Mouse (Mus musculus) splenic B cell, adult 2 months (primary cell): ENCODE results near the gene Rgl1.

Experiments
- DNase-seq: peaks from one replicate; pipeline ENCODE4 v3.0.0-alpha.2; 2011; ENCODE audit warnings: low read depth, low spot score
- H3K27me3 ChIP-seq: 2 replicates; pipeline ENCODE4 v1.6.1; 2012; ENCODE audit warnings: mild to moderate bottlenecking, low read length, moderate library complexity, mixed read lengths; ENCODE audit not compliant: control insufficient read depth, poor library complexity, insufficient read depth, severe bottlenecking
- H3K36me3 ChIP-seq: 2 replicates; pipeline ENCODE4 v1.6.1; 2012; ENCODE audit warnings: mild to moderate bottlenecking, low read length, moderate library complexity, mixed read lengths; ENCODE audit not compliant: control insufficient read depth, poor library complexity, insufficient read depth, severe bottlenecking

The Rgl1 gene

GRCm38 (mm10) chr1:152750312-152750965 is 15.7 kb downstream of the Rgl1 start, which contains the start of gene Apobec4:
Apobec4 (plus strand) TSS chr1:152750551.
- no peaks in the 10 kb centered on the region for H3K36me3 ChIP-seq
- no peaks in the 10 kb centered on the region for H3K27me3 ChIP-seq
- DNase-seq = no peak

GRCm38 (mm10) chr1:152749276-152749675 is 16.9 kb downstream of the Rgl1 start:
- peak; percentile 35 for DNase-seq
- Histone ChIP-seq H3K27me3 (no peaks in the 10 kb centered on the region), H3K36me3 (no peaks in the 10 kb centered on the region)

GRCm38 (mm10) chr1:152746426-152746825 is 19.7 kb downstream of the Rgl1 start:
- peak; percentile 77 for DNase-seq
- H3K36me3 ChIP-seq = no peaks in the 10 kb centered on the region
- H3K27me3 ChIP-seq = no peaks in the 10 kb centered on the region

- DNase-seq = no peak
- H3K36me3 ChIP-seq = no peaks in the 10 kb centered on the region
- no peaks in the 10 kb centered on the region for H3K27me3 ChIP-seq
These were observed 22.9 kb downstream of the Rgl1 start for GRCm38 (mm10) chr1:152743095-152743826.

- no peak for DNase-seq
- H3K27me3 ChIP-seq = no peaks in the 10 kb centered on the region
These were observed 26.8 kb downstream of the Rgl1 start for GRCm38 (mm10) chr1:152739374-152739773.

GRCm38 (mm10) chr1:152738793-152739192 is 27.4 kb downstream of the Rgl1 start:
- Histone ChIP-seq H3K27me3 (no peaks in the 10 kb centered on the region), H3K36me3 (no peaks in the 10 kb centered on the region)
- no peak for DNase-seq

More at GRCm38 (mm10) chr1:152739374-152739773, 26.8 kb downstream of the Rgl1 start:
- no peaks in the 10 kb centered on the region for H3K36me3 ChIP-seq

GRCm38 (mm10) chr1:152727604-152728236 is 38.4 kb downstream of the Rgl1 start:
- no peaks in the 10 kb centered on the region for H3K36me3 ChIP-seq
- DNase-seq = no peak
- no peaks in the 10 kb centered on the region for H3K27me3 ChIP-seq

- no peak for DNase-seq
- no peaks in the 10 kb centered on the region for H3K36me3 ChIP-seq
- H3K27me3 ChIP-seq = no peaks in the 10 kb centered on the region
These were observed 40.1 kb downstream of the Rgl1 start for GRCm38 (mm10) chr1:152726095-152726494.

- peak; percentile 64 for DNase-seq
These were observed 41.9 kb downstream of the Rgl1 start for GRCm38 (mm10) chr1:152724286-152724685.

GRCm38 (mm10) chr1:152721535-152722198 is 44.5 kb downstream of the Rgl1 start:
- no peaks in the 10 kb centered on the region for H3K27me3 ChIP-seq
- no peaks in the 10 kb centered on the region for H3K36me3 ChIP-seq

More at GRCm38 (mm10) chr1:152724286-152724685, 41.9 kb downstream of the Rgl1 start:
- Histone ChIP-seq H3K27me3 (no peaks in the 10 kb centered on the region), H3K36me3 (no peaks in the 10 kb centered on the region)

GRCm38 (mm10) chr1:152720969-152721368 is 45.2 kb downstream of the Rgl1 start:
- H3K36me3 ChIP-seq = no peaks in the 10 kb centered on the region

More at GRCm38 (mm10) chr1:152721535-152722198, 44.5 kb downstream of the Rgl1 start:
- no peak for DNase-seq

GRCm38 (mm10) chr1:152718200-152718599 is 48.0 kb downstream of the Rgl1 start:
- no peaks in the 10 kb centered on the region for H3K27me3 ChIP-seq
- no peak for DNase-seq
- no peaks in the 10 kb centered on the region for H3K36me3 ChIP-seq

More at GRCm38 (mm10) chr1:152720969-152721368, 45.2 kb downstream of the Rgl1 start:
- DNase-seq = peak; percentile 4
- no peaks in the 10 kb centered on the region for H3K27me3 ChIP-seq

GRCm38 (mm10) chr1:152717329-152717728 is 48.8 kb downstream of the Rgl1 start:
- Histone ChIP-seq H3K36me3 (no peaks in the 10 kb centered on the region), H3K27me3 (no peaks in the 10 kb centered on the region)
- DNase-seq = no peak

GRCm38 (mm10) chr1:152714405-152714804 is 51.7 kb downstream of the Rgl1 start:
- no peak for DNase-seq
- Histone ChIP-seq H3K27me3 (no peaks in the 10 kb centered on the region), H3K36me3 (no peaks in the 10 kb centered on the region)
